Mouse (Mus musculus) hindbrain, embryonic 16.5 days (tissue): ENCODE data around the gene Obscn. TPM values are rescaled to one million over a fixed set of nuclear protein-coding genes. Genes with fewer than 3 reads are reported as not detected.

ENCODE experiments used
- ATAC-seq: fragments of 200-750 bp; cut with Nextera tagmentation; 2 replicates; pipeline ENCODE4 v1.8.0; 2017; ENCODE audit warnings: moderate TSS enrichment, moderate library complexity
- H3K27ac ChIP-seq: fragments of 300-500 bp; sonication (generic); 2 replicates; pipeline ENCODE4 v1.5.1; 2014; ENCODE audit warnings: low read depth, mild to moderate bottlenecking, control low read depth, low read length, moderate library complexity
- H3K27me3 ChIP-seq: fragments of 300-500 bp; sonication (generic); replicated peaks from 2 replicates; pipeline ENCODE4 v1.6.1; 2014; ENCODE audit warnings: low read length; ENCODE audit not compliant: control insufficient read depth, insufficient read depth
- H3K36me3 ChIP-seq: fragments of 300-500 bp; sonication (generic); 2 replicates; pipeline ENCODE4 v1.6.1; 2014; ENCODE audit warnings: mild to moderate bottlenecking, low read length, moderate library complexity, mixed read lengths; ENCODE audit not compliant: control insufficient read depth, insufficient read depth
- H3K4me1 ChIP-seq: fragments of 300-500 bp; sonication (generic); 2 replicates; pipeline ENCODE4 v1.6.1; 2014; ENCODE audit warnings: low read depth, low read length; ENCODE audit not compliant: control insufficient read depth, insufficient read depth
- H3K4me2 ChIP-seq: fragments of 300-500 bp; sonication (generic); 2 replicates; pipeline ENCODE4 v1.6.1; 2014; ENCODE audit warnings: mild to moderate bottlenecking, low read length, control low read depth, moderate library complexity
- H3K4me3 ChIP-seq: fragments of 300-500 bp; sonication (generic); 2 replicates; pipeline ENCODE4 v1.5.1; 2014; ENCODE audit warnings: mild to moderate bottlenecking, low read length, control low read depth, moderate library complexity
- H3K9ac ChIP-seq: fragments of 300-500 bp; sonication (generic); 2 replicates; pipeline ENCODE4 v1.6.1; 2014; ENCODE audit warnings: low read depth, mild to moderate bottlenecking, control low read depth, low read length, moderate library complexity
- H3K9me3 ChIP-seq: fragments of 300-500 bp; sonication (generic); 2 replicates; pipeline ENCODE4 v1.6.1; 2014; ENCODE audit warnings: mild to moderate bottlenecking, low read length, moderate library complexity; ENCODE audit not compliant: control insufficient read depth
- WGBS: fragments of 180-500 bp; shearing (Covaris S2); extraction: QIAGEN DNeasy Blood & Tissue Kit; methylation state at CpG from one replicate; pipeline ENCODE4 v1.1.7; 2014; 5-methylcytosine and 5-hydroxymethylcytosine counted together
- microRNA-seq: library from miRNA; unstranded; fragments of <30 nt; microRNA quantifications from one replicate; pipeline ENCODE4, GENCODE M21; 2017
- polyA plus RNA-seq: library from polyadenylated mRNA; unstranded; fragments of >200 nt; fragmentation: Nextera tagmentation; extraction: Ambion mirVana; gene quantifications from 2 replicates; pipeline ENCODE4 v1.2.1, GENCODE M21; 2015

The Obscn gene
- polyA plus RNA-seq, 1 experiment from 2014 or later: 0.48 TPM

- Histone ChIP-seq H3K4me3 (peak within 1 kb of the TSS; percentile 57), H3K36me3 (no peaks in the 10 kb centered on the region), H3K27me3 (no peaks in the 10 kb centered on the region), H3K27ac (peak within 1 kb of the TSS; percentile 96), H3K9me3 (no peaks in the 10 kb centered on the region), H3K4me1 (peaks cover 20% of the 10 kb centered on the region), H3K9ac (peak within 1 kb of the TSS; percentile 80), H3K4me2 (peak within 1 kb of the TSS; percentile 68)
- ATAC-seq: peak; percentile 93
- WGBS: 0% methylated on average over 45 of the region's 48 CpGs
Observed at GRCm38 (mm10) chr11:58948542-58949479, 187.4 kb downstream of the Obscn start, which contains the start of gene Hist3h2ba. Gene Hist3h2ba (plus strand): TSS chr11:58948920.

DNA sequence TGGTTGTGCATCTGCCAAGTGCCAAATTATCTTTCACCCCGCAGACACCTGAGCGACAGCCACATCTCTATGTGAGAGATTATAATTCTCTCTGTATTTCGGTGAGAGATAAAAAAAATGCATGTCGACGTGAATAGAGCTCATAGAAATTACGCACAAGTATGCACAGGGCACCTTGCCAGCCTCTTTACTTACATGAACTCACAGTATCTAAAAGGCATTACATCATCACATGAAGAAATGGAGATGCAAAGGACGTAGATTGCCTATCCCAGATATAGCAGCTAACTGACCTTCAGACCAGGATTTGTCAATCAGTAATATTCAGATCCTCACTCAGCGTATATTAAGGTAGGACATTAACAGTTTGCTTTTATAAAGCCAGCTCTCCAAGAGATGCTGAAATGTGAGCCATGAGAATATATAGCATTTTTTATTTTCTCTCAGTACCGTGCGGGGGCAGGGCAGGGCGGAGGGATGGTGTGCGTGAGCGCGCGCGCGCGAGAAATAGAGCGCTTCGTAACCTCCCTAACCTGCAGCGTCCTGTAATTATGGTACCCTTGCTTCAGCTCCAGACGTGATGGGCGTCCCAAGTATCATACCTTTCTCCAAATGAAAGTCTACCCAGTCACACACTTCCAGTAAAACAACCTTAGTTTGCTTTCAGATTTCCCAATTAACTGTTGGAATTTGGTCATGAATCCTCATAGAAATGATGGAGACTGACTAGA lies 188.2 kb downstream of the Obscn start:
- H3K27ac ChIP-seq: peak overlapping the region; percentile 96
- ATAC-seq: peak; percentile 72
- WGBS: 8% methylated on average over 23 of the region's 23 CpGs
- peak overlapping the region; percentile 57 for H3K4me3 ChIP-seq
- peak overlapping the region; percentile 68 for H3K4me2 ChIP-seq
- no peaks in the 10 kb centered on the region for H3K36me3 ChIP-seq
- peak overlapping the region; percentile 71 for H3K9ac ChIP-seq
- H3K4me1 ChIP-seq: peaks cover 19% of the 10 kb centered on the region
- H3K9me3 ChIP-seq: no peaks in the 10 kb centered on the region
- no peaks in the 10 kb centered on the region for H3K27me3 ChIP-seq

DNA sequence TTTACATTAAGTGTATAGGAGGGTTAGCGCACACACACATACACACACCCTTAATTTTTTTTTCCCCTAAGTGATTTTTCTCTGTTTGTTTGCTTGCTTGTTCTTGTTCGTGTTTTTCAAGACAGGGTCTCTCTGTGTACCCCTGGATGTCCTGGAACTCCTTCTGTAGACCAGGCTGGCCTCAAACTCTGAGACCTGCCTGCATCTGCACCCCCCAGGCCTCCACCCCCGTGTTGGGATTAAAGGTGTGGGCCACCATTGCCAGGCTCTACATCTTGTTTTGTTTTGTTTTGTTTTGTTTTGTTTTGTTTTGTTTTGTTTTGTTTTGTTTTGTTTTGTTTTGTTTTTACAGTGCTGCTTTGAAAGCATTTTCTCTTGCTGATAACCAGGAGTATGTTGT lies 188.9 kb downstream of the Obscn start:
- Histone ChIP-seq H3K9me3 (no peaks in the 10 kb centered on the region), H3K36me3 (no peaks in the 10 kb centered on the region), H3K4me3 (peak overlapping the region; percentile 57), H3K27me3 (no peaks in the 10 kb centered on the region), H3K9ac (peak overlapping the region; percentile 71; the same call in 1 of the 2 replicates), H3K4me2 (peak overlapping the region; percentile 68), H3K27ac (peak overlapping the region; percentile 96), H3K4me1 (peaks cover 16% of the 10 kb centered on the region)
- 78% methylated on average over 3 of the region's 3 CpGs for WGBS
- ATAC-seq: no peak

Small RNAs within 50 kb of the gene (microRNA-seq; reads per million reads assigned to microRNA genes)
- gene Gm44313: not detected

Other genes starting within 250 kb of the Obscn start
- 6.1 and 8.1 TPM in 2 replicates for gene Zfp39, start 232.2 kb downstream of the Obscn start, polyA plus RNA-seq
- gene Btnl10, start 218.5 kb downstream of the Obscn start, polyA plus RNA-seq: not detected in 2 replicates
- gene Rnf187, start 197.5 kb downstream of the Obscn start, polyA plus RNA-seq: 563 and 570 TPM in 2 replicates
- gene Hist3h2ba, start 187.5 kb downstream of the Obscn start, polyA plus RNA-seq: 249 and 250 TPM in 2 replicates
- 85.3 and 89.6 TPM in 2 replicates for gene Hist3h2a, start 181.7 kb downstream of the Obscn start, polyA plus RNA-seq
- gene Trim17, start 181.7 kb downstream of the Obscn start, polyA plus RNA-seq: 1.1 and 1.8 TPM in 2 replicates
- 20.7 and 21.4 TPM in 2 replicates for gene Trim11, start 158.3 kb downstream of the Obscn start, polyA plus RNA-seq
- gene Iba57, start 27.3 kb upstream of the Obscn start, polyA plus RNA-seq: 7.3 and 7.8 TPM in 2 replicates
- 0.20 and 0.22 TPM in 2 replicates for gene Gjc2, start 46.8 kb upstream of the Obscn start, polyA plus RNA-seq
- gene Guk1, start 55.8 kb upstream of the Obscn start, polyA plus RNA-seq: 252 and 294 TPM in 2 replicates
- gene Mrpl55, start 66.1 kb upstream of the Obscn start, polyA plus RNA-seq: 92.1 and 95.9 TPM in 2 replicates
- gene 2310033P09Rik, start 71.9 kb upstream of the Obscn start, polyA plus RNA-seq: 26.8 and 27.6 TPM in 2 replicates
- 684 and 686 TPM in 2 replicates for gene Arf1, start 91.9 kb upstream of the Obscn start, polyA plus RNA-seq
- gene Wnt3a, start 154.3 kb upstream of the Obscn start, polyA plus RNA-seq: 0.45 and 0.77 TPM in 2 replicates
- gene Wnt9a, start 170.5 kb upstream of the Obscn start, polyA plus RNA-seq: 3.1 and 3.5 TPM in 2 replicates
- gene Prss38, start 239.3 kb upstream of the Obscn start, polyA plus RNA-seq: not detected in 2 replicates